Mouse (Mus musculus) olfactory bulb, adult 2 months (tissue): ENCODE measurements around the gene Parp8. TPM values are rescaled to one million over a fixed set of nuclear protein-coding genes. Genes with fewer than 3 reads are reported as not detected.

Experiments used
- H3K27ac ChIP-seq: fragments of 200-500 bp; 2 replicates; pipeline ENCODE4 v1.5.1; 2012; ENCODE audit warnings: low read depth, low read length; ENCODE audit not compliant: insufficient read depth
- H3K4me1 ChIP-seq: fragments of 200-500 bp; 2 replicates; pipeline ENCODE4 v1.6.1; 2012; ENCODE audit warnings: low read length; ENCODE audit not compliant: control insufficient read depth, insufficient read depth
- H3K4me3 ChIP-seq: fragments of 200-500 bp; 2 replicates; pipeline ENCODE4 v1.5.1; 2012; ENCODE audit warnings: mild to moderate bottlenecking, low read depth, low read length, moderate library complexity; ENCODE audit not compliant: insufficient read depth
- CTCF ChIP-seq: fragments of 200-500 bp; IDR thresholded peaks from 2 replicates; pipeline ENCODE4 v1.5.1; 2012; ENCODE audit warnings: low read depth, mild to moderate bottlenecking, low read length, moderate library complexity; ENCODE audit not compliant: insufficient read depth
- POLR2A ChIP-seq: fragments of 200-500 bp; IDR thresholded peaks from 2 replicates; pipeline ENCODE4 v1.6.1; 2012; ENCODE audit warnings: mild to moderate bottlenecking, low read depth, low read length, moderate library complexity; ENCODE audit not compliant: insufficient read depth
- WGBS: fragments of 180-500 bp; shearing (Covaris S2); methylation state at CpG from one replicate; pipeline ENCODE4 v1.1.7; 2018; 5-methylcytosine and 5-hydroxymethylcytosine counted together
- polyA plus RNA-seq: library from polyadenylated mRNA; stranded (reverse); fragments of >200 nt; gene quantifications from 2 replicates; pipeline ENCODE4 v1.2.4, GENCODE M21; 2012; ENCODE audit warnings: low replicate concordance; ENCODE audit not compliant: missing spikeins, insufficient read depth, insufficient read length

Parp8 gene
- polyA plus RNA-seq, 1 experiment, result not detected

DNA sequence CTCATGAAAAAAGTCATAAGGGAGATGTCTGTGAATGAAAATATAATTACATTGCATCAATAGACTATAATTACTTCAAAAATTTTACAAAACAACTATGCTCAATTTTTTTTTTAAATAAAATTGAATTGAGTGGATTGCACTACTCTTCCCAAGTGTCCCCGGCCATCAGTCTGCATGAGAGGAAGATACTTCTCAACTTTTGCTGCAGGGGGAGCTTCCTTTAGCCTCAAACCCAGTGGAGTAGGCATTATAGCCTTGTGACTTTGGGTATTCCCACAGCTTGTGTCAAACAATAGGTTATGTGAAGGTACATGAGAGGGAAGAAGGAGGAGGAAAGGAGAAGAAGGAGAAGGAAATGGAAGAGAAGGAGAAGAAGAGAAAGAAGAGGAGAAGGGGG lies 9.3 kb upstream of the Parp8 start:
- Histone ChIP-seq H3K4me1 (no peaks in the 10 kb centered on the region), H3K27ac (no peak overlapping the region), H3K4me3 (no peak overlapping the region)
- 96% methylated on average over 1 of the region's 1 CpGs for WGBS
- no peak for TF ChIP-seq CTCF
- no peak for TF ChIP-seq POLR2A

- Histone ChIP-seq H3K27ac (no peak overlapping the region), H3K4me3 (no peak overlapping the region), H3K4me1 (no peaks in the 10 kb centered on the region)
- WGBS, result 93% methylated on average over 5 of the region's 5 CpGs
- TF ChIP-seq CTCF (no peak), POLR2A (no peak)
Observed at GRCm38 (mm10) chr13:117033676-117034308, 8.5 kb upstream of the Parp8 start.

GRCm38 (mm10) chr13:117032402-117032801 lies 7.1 kb upstream of the Parp8 start:
- H3K27ac ChIP-seq, result no peak overlapping the region
- no peak overlapping the region for H3K4me3 ChIP-seq
- 97% methylated on average over 1 of the region's 1 CpGs for WGBS
- no peak for TF ChIP-seq CTCF
- TF ChIP-seq POLR2A, result no peak
- H3K4me1 ChIP-seq, result no peaks in the 10 kb centered on the region

GRCm38 (mm10) chr13:117031546-117031945 lies 6.2 kb upstream of the Parp8 start:
- no peak overlapping the region for H3K27ac ChIP-seq
- no peak overlapping the region for H3K4me3 ChIP-seq
- WGBS, result 86% methylated on average over 6 of the region's 6 CpGs
- no peak for TF ChIP-seq CTCF
- no peak for TF ChIP-seq POLR2A
- H3K4me1 ChIP-seq, result no peaks in the 10 kb centered on the region

DNA sequence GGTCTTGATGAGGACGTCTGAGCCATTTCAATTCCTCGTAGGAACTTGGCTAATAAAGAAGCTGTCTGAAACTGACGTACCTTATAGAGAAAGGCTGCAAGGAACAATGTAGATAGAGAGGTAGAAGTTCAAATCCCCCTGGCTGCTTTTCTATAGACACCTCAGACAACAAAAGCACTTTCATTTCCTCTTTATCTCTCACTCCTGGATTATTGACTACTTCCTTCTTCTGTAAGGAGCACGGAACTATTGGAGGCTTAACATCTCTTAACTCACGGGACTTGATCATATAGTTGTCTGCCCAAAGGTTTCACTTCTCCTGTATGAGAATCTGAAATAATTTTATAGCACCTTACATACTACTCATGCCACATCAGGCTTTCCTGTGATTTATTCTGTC lies 2.9 kb upstream of the Parp8 start:
- TF ChIP-seq CTCF (no peak), POLR2A (no peak)
- 89% methylated on average over 5 of the region's 5 CpGs for WGBS
- H3K27ac ChIP-seq, result no peak overlapping the region
- H3K4me1 ChIP-seq, result no peaks in the 10 kb centered on the region
- H3K4me3 ChIP-seq, result no peak overlapping the region

DNA sequence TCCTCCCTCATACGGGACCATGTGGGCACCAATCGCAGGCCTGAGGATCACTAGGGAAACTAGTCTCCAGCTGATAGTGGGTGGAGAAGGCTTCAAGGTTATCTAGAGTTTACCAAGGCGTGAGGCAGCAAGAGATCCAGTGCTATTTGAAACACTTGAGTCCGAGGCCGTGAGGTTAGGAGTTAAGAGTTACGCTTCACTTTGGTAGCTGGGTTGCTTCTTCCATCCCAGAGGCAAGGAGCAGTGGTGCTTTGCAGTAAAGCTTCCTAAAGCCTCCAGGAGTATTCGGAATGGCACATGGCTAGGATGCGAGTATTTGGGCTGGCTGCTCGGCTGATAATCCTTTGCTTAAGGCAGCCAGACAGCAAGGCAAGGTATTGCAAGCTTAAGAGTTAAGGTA lies 2.0 kb upstream of the Parp8 start:
- no peaks in the 10 kb centered on the region for H3K4me1 ChIP-seq
- H3K4me3 ChIP-seq, result no peak overlapping the region
- TF ChIP-seq CTCF (no peak), POLR2A (no peak)
- 92% methylated on average over 9 of the region's 9 CpGs for WGBS
- no peak overlapping the region for H3K27ac ChIP-seq

GRCm38 (mm10) chr13:117026276-117026780 lies 991 bp upstream of the Parp8 start:
- Histone ChIP-seq H3K4me3 (no peak overlapping the region), H3K27ac (no peak overlapping the region), H3K4me1 (peaks cover under 1% of the 10 kb centered on the region; the same call in 1 of the 2 replicates)
- WGBS, result 91% methylated on average over 7 of the region's 7 CpGs
- TF ChIP-seq POLR2A (no peak), CTCF (no peak)

DNA sequence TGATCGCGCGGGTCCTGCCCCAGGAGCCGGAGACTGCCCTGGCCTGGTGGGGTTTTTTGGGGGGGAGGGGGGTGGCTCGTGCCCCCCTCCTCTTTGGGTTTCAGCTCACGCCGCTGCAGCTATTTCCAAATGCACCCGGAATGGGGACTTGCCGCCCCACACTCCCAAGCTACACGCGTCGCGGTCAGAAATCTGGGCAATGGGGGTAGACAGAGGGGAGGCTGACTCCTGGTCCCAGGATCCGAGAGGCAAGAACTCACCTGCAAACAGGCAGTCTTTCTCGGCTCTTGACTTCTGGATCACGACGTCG lies 466 bp downstream of the Parp8 start:
- Histone ChIP-seq H3K27ac (peak overlapping the region; percentile 81), H3K4me1 (peaks cover 3% of the 10 kb centered on the region; the same call in 1 of the 2 replicates), H3K4me3 (peak overlapping the region; percentile 64)
- WGBS, result under 1% methylated on average over 18 of the region's 18 CpGs
- TF ChIP-seq CTCF, result no peak

- peaks cover 3% of the 10 kb centered on the region; the same call in 1 of the 2 replicates for H3K4me1 ChIP-seq
- peak; percentile 40; the same call in 1 of the 2 replicates for TF ChIP-seq POLR2A
- TF ChIP-seq CTCF, result no peak
- H3K27ac ChIP-seq, result peak overlapping the region; percentile 81
- WGBS, result under 1% methylated on average over 64 of the region's 64 CpGs
- H3K4me3 ChIP-seq, result peak overlapping the region; percentile 64
Observed at GRCm38 (mm10) chr13:117024127-117024915, 1.0 kb downstream of the Parp8 start.
